30 mouse cellular contexts compared by ENCODE assay signal in the genomic region with DNA sequence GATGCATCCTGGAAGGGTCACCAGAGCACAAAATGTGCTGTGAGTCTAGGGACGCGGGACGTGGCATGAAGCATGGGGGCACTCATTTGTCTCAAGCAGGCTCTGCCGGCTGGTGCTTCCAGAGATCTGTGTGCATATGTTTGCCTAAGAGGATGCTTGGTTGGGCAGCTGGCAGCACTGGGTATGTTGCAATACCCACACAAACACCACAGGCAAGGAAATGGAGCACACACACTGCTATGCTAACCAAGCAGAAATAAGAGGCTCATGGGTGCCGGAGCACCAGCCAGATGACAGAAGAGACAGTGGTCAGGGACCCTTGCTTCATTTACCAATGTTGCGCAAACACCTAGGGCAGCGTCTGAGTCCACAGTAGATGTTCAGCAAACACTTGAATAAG. TPM values are rescaled to one million over a fixed set of nuclear protein-coding genes. Genes with fewer than 3 reads are reported as not detected.
A peak's percentile ranks its signal among the peaks of the same experiment; 100 is the strongest.
DNase-seq lines count a peak whose midpoint lies in the region; ATAC-seq and TF ChIP-seq lines count a peak whose summit lies in the region.
"Had no signal": no experiment of that assay in that cellular context is flagged by ENCODE, and none has a peak within 500 bp of the region (broad histone marks: within the 10 kb centered on the region; RNA-seq: fewer than 3 reads in every experiment).

No protein-coding gene starts in this region.

- no peak overlapping the region for H3K4me2 ChIP-seq in hindbrain, embryonic 16.5 days (ENCODE audit: low read length)
- H3K4me2 ChIP-seq in hindbrain, embryonic 14.5 days (replicated peaks): no peak overlapping the region
- H3K4me2 ChIP-seq in midbrain, postnatal 0 days (ENCODE audit: low read depth, low read length, poor library complexity, severe bottlenecking): no peak overlapping the region
- no peak overlapping the region for H3K4me2 ChIP-seq in midbrain, embryonic 15.5 days
- H3K4me2 ChIP-seq: embryonic facial prominence, embryonic 15.5 days; forebrain, embryonic 12.5 days; heart, embryonic 11.5 days; lung, embryonic 15.5 days had no signal

- no peak for TF ChIP-seq CTCF in midbrain, postnatal 0 days (IDR thresholded peaks at IDR 0.05)

- H3K9me3 ChIP-seq in hindbrain, embryonic 16.5 days (ENCODE audit: control insufficient read depth, low read length): no peaks in the 10 kb centered on the region
- H3K9me3 ChIP-seq in hindbrain, embryonic 14.5 days (ENCODE audit: control insufficient read depth, low read length): no peaks in the 10 kb centered on the region
- H3K9me3 ChIP-seq in midbrain, postnatal 0 days (ENCODE audit: low read length): no peaks in the 10 kb centered on the region
- H3K9me3 ChIP-seq in midbrain, embryonic 15.5 days: no peaks in the 10 kb centered on the region
- H3K9me3 ChIP-seq: embryonic facial prominence, embryonic 10.5 days; embryonic facial prominence, embryonic 15.5 days; forebrain, embryonic 12.5 days; lung, embryonic 15.5 days had no signal

- no peak overlapping the region for H3K27ac ChIP-seq in hindbrain, embryonic 16.5 days (ENCODE audit: low read depth, low read length)
- H3K27ac ChIP-seq in hindbrain, embryonic 14.5 days: no peak overlapping the region
- H3K27ac ChIP-seq in midbrain, postnatal 0 days (ENCODE audit: low read depth, low read length): no peak overlapping the region
- no peak overlapping the region for H3K27ac ChIP-seq in midbrain, embryonic 15.5 days
- H3K27ac ChIP-seq: embryonic facial prominence, embryonic 10.5 days; embryonic facial prominence, embryonic 15.5 days; forebrain, embryonic 12.5 days; kidney, postnatal 0 days; lung, embryonic 15.5 days had no signal

- H3K9ac ChIP-seq in hindbrain, embryonic 16.5 days (ENCODE audit: low read depth, low read length): no peak overlapping the region
- H3K9ac ChIP-seq in hindbrain, embryonic 14.5 days: no peak overlapping the region
- no peak overlapping the region for H3K9ac ChIP-seq in midbrain, postnatal 0 days (replicated peaks; ENCODE audit: low read length, poor library complexity, severe bottlenecking)
- H3K9ac ChIP-seq in midbrain, embryonic 15.5 days: no peak overlapping the region
- H3K9ac ChIP-seq: embryonic facial prominence, embryonic 15.5 days; forebrain, embryonic 12.5 days; forebrain, postnatal 0 days; lung, embryonic 15.5 days had no signal

- peaks cover 11% of the 10 kb centered on the region for H3K4me1 ChIP-seq in hindbrain, embryonic 16.5 days (ENCODE audit: control insufficient read depth, insufficient read depth, low read depth, low read length)
- peaks cover 18% of the 10 kb centered on the region for H3K4me1 ChIP-seq in hindbrain, embryonic 14.5 days (replicated peaks; ENCODE audit: control insufficient read depth, insufficient read depth, low read length)
- H3K4me1 ChIP-seq in midbrain, postnatal 0 days (ENCODE audit: insufficient read depth, low read length): no peaks in the 10 kb centered on the region
- peaks cover 17% of the 10 kb centered on the region for H3K4me1 ChIP-seq in midbrain, embryonic 15.5 days

- H3K36me3 ChIP-seq in hindbrain, embryonic 16.5 days (ENCODE audit: control insufficient read depth, insufficient read depth, low read length): no peaks in the 10 kb centered on the region
- H3K36me3 ChIP-seq in hindbrain, embryonic 14.5 days (replicated peaks; ENCODE audit: control insufficient read depth, insufficient read depth): no peaks in the 10 kb centered on the region
- H3K36me3 ChIP-seq in midbrain, postnatal 0 days (ENCODE audit: insufficient read depth, low read length): no peaks in the 10 kb centered on the region
- no peaks in the 10 kb centered on the region for H3K36me3 ChIP-seq in midbrain, embryonic 15.5 days (replicated peaks)
- H3K36me3 ChIP-seq: embryonic facial prominence, embryonic 10.5 days; embryonic facial prominence, embryonic 15.5 days; forebrain, embryonic 12.5 days; lung, embryonic 15.5 days had no signal

- H3K27me3 ChIP-seq in hindbrain, embryonic 16.5 days (replicated peaks; ENCODE audit: control insufficient read depth, insufficient read depth, low read length): no peaks in the 10 kb centered on the region
- no peaks in the 10 kb centered on the region for H3K27me3 ChIP-seq in hindbrain, embryonic 14.5 days (ENCODE audit: control insufficient read depth, insufficient read depth, low read length)
- no peaks in the 10 kb centered on the region for H3K27me3 ChIP-seq in midbrain, postnatal 0 days (ENCODE audit: insufficient read depth, low read length)
- H3K27me3 ChIP-seq in midbrain, embryonic 15.5 days (replicated peaks): 0 out of 2 replicates have a peak, but pooled peaks cover 2% of the 10 kb centered on the region
- H3K27me3 ChIP-seq: embryonic facial prominence, embryonic 15.5 days; lung, embryonic 15.5 days had no signal

- ATAC-seq in hindbrain, embryonic 16.5 days: 0 out of 2 replicates have a peak, but pooled peaks have one; percentile 18
- no peak for ATAC-seq in hindbrain, embryonic 14.5 days (ENCODE audit: low FRiP score)
- no peak for ATAC-seq in midbrain, postnatal 0 days (ENCODE audit: low FRiP score)
- ATAC-seq in midbrain, embryonic 15.5 days (replicated peaks): no peak
- peak; percentile 98 for ATAC-seq in megakaryocyte progenitor cell, adult 5-6 weeks (replicated peaks; ENCODE audit: poor library complexity)
- ATAC-seq: CD4-positive, CD25-positive, alpha-beta regulatory T cell, adult 4 months; forebrain, postnatal 0 days; intestine, embryonic 16.5 days had no signal

- DNase-seq in hindbrain, embryonic 14.5 days (ENCODE audit: low spot score): no peak
- DNase-seq in layer of hippocampus, adult 8-10 months (ENCODE audit: low spot score in 2 of 2): peak; percentile 40 to 51
- no peak for DNase-seq in layer of hippocampus, postnatal 25 days (ENCODE audit: extremely low spot score in 1 of 2, low spot score in 1 of 2)
- peak; percentile 48 for DNase-seq in midbrain, postnatal 0 days (ENCODE audit: low spot score)
- DNase-seq in frontal cortex, adult 2 months (ENCODE audit: extremely low spot score in 1 of 2, low spot score in 1 of 2): no peak
- DNase-seq: adrenal gland, postnatal 14 days; cerebellum, adult 11-12 months; cerebellum, adult 9-11 months; forebrain, postnatal 0 days; gastrocnemius, postnatal 25 days; heart, adult 18-20 months; heart, postnatal 4 days; kidney, adult 8-10 months; liver; lung, postnatal 4 days; midbrain, embryonic 14.5 days; right cerebral cortex, adult 18-20 months; thymus, adult 2 months; thymus, postnatal 36 days had no signal

- H3K4me3 ChIP-seq in hindbrain, embryonic 16.5 days (ENCODE audit: low read length): no peak overlapping the region
- no peak overlapping the region for H3K4me3 ChIP-seq in hindbrain, embryonic 14.5 days (replicated peaks; ENCODE audit: low read length)
- H3K4me3 ChIP-seq in midbrain, postnatal 0 days (ENCODE audit: low read depth, low read length): no peak overlapping the region
- no peak overlapping the region for H3K4me3 ChIP-seq in midbrain, embryonic 15.5 days
- H3K4me3 ChIP-seq: embryonic facial prominence, embryonic 10.5 days; embryonic facial prominence, embryonic 15.5 days; forebrain, embryonic 12.5 days; lung, embryonic 15.5 days had no signal

- 80% methylated on average over 7 of the region's 7 CpGs for WGBS in hindbrain, embryonic 16.5 days
- WGBS in hindbrain, embryonic 14.5 days: 87% methylated on average over 7 of the region's 7 CpGs
- 94% methylated on average over 7 of the region's 7 CpGs for WGBS in midbrain, postnatal 0 days
- 90% methylated on average over 7 of the region's 7 CpGs for WGBS in midbrain, embryonic 15.5 days

RNA-seq across cellular contexts. Expression of a gene that starts 25.8 kb away (rescaled TPM):
- polyA plus RNA-seq in hindbrain, embryonic 16.5 days (2015; fragmentation: Nextera tagmentation; extraction: Ambion mirVana): 36.1 and 40.0 TPM in 2 replicates
- polyA plus RNA-seq in hindbrain, embryonic 14.5 days (2014; fragmentation: Nextera tagmentation; extraction: Ambion mirVana): 42.8 and 44.9 TPM in 2 replicates
- total RNA-seq in layer of hippocampus, adult 8-10 months (2022): 100 to 1,000 TPM; 153 to 171 (median 158) TPM
- total RNA-seq in layer of hippocampus, postnatal 25 days (2021): 100 to 1,000 TPM; 186 to 238 TPM
- 59.2 and 66.7 TPM in 2 replicates for total RNA-seq in midbrain, postnatal 0 days (2014; rRNA removed)
- polyA plus RNA-seq in midbrain, postnatal 0 days (2015; fragmentation: Nextera tagmentation; extraction: Ambion mirVana): 28.6 and 32.7 TPM in 2 replicates
- polyA plus RNA-seq in midbrain, embryonic 15.5 days (2015; fragmentation: Nextera tagmentation; extraction: Ambion mirVana): 46.0 and 52.3 TPM in 2 replicates
- not detected in 2 replicates for total RNA-seq in megakaryocyte progenitor cell, adult 5-6 weeks (2015)
- total RNA-seq in megakaryocyte progenitor cell, adult 5-6 weeks (2017): not detected in 2 replicates
- 77.6 and 87.0 TPM in 2 replicates for polyA plus RNA-seq in frontal cortex, adult 2 months (2012; rRNA removed)
- polyA plus RNA-seq: CD4-positive, CD25-positive, alpha-beta regulatory T cell, adult 4 months had no signal

Comparison
In these comparisons a context has a peak if more than half of its experiments do, and no peak if none do; other contexts are left out.
1. ATAC-seq: peak in hindbrain, embryonic 16.5 days (single experiment) and megakaryocyte progenitor cell, adult 5-6 weeks (single experiment); none in hindbrain, embryonic 14.5 days (single experiment), midbrain, postnatal 0 days (single experiment) and midbrain, embryonic 15.5 days (single experiment).
2. DNase-seq: peak in layer of hippocampus, adult 8-10 months (2 of 2) and midbrain, postnatal 0 days (single experiment); none in hindbrain, embryonic 14.5 days (single experiment), layer of hippocampus, postnatal 25 days (0 of 2) and frontal cortex, adult 2 months (0 of 2).